Mouse (Mus musculus) spleen, embryonic (tissue): ENCODE results near the gene Plxna1.

ENCODE experiments used
- CTCF ChIA-PET: fragments of 350-600 bp; sonication (Branson Sonifier 250); formaldehyde crosslinking; loops from one replicate; lab custom pipeline; 2022; lab: Charles Lee

Plxna1 gene

GRCm38 (mm10) chr6:89333964-89334702 lies 28.3 kb downstream of the Plxna1 start:
- CTCF ChIA-PET, result no interaction called here

- CTCF ChIA-PET, result no interaction called here
Observed at GRCm38 (mm10) chr6:89330957-89331356, 31.5 kb downstream of the Plxna1 start.

DNA sequence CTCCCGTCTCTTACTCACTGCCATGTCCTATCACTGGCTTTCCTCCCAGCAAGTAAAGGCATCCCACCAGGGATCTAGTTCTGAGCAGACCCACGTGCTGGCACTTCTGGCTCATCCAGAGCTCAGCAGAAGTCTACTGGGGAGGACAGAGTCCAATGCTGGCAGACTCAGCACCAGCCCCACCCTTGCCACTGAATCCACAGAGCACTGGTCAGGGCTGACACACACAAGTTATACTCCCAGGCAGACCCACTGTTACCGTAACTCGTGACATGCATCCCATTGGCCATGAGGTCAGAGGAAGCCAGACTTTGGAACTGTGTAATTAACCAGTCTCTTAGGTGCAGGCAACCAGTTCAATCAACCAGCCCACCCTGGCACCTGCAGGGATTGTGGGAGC lies 33.8 kb downstream of the Plxna1 start:
- CTCF ChIA-PET, result no interaction called here

- CTCF ChIA-PET, result interaction anchor here (0.6 kb wide), 1 partner anchor 156 kb away, joined by 3 read pairs; no protein-coding TSS in a partner anchor
Observed at GRCm38 (mm10) chr6:89327746-89328491, 34.5 kb downstream of the Plxna1 start.

DNA sequence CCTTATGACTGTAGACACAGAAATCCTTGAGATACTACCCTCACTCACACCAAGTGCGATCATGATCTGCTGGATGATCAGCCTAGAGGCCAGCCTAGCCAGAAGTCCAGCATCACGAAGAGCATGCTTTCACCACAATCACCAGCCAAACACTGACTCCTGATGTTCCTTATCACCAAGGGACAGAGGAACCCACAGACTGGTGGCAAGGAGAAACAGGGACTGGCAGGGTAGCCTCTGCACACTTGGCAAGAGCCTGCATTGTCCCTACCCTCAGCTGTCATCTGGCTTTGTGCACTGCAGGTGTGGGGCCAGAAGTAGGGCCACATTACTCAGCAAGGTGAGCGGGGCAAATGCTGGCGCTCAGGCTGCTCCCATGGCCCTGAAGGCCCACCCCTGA lies 37.6 kb downstream of the Plxna1 start:
- CTCF ChIA-PET, result no interaction called here

- CTCF ChIA-PET, result interaction anchor here (0.7 kb wide), 1 partner anchor 55 kb away, joined by 4 read pairs; no protein-coding TSS in a partner anchor
Observed at GRCm38 (mm10) chr6:89315263-89315662, 47.2 kb downstream of the Plxna1 start.

DNA sequence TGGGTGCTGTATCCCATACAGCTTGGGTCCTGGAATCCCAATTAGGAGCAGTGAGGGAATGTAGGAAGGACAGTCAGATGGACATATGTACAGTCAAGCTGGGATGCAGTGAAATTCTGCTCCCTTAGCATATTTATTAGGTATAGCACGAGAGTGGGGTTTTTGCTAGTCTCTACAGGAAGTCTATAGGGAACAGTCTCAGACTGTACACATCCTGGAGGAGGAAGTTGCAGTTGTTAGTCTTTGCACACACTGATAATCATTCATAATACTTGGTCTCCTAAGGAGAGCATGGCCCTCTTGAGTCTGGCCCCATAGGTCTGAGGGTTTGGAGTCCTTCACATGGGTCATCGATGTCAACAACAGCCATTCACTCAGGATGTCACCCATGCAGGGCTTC lies 50.9 kb downstream of the Plxna1 start:
- CTCF ChIA-PET, result no interaction called here

- CTCF ChIA-PET, result no interaction called here
Observed at GRCm38 (mm10) chr6:89310236-89310635, 52.2 kb downstream of the Plxna1 start.

- CTCF ChIA-PET, result no interaction called here
Observed at GRCm38 (mm10) chr6:89308213-89308973, 54.0 kb downstream of the Plxna1 start.

GRCm38 (mm10) chr6:89304375-89305058 lies 57.9 kb downstream of the Plxna1 start:
- CTCF ChIA-PET, result no interaction called here

DNA sequence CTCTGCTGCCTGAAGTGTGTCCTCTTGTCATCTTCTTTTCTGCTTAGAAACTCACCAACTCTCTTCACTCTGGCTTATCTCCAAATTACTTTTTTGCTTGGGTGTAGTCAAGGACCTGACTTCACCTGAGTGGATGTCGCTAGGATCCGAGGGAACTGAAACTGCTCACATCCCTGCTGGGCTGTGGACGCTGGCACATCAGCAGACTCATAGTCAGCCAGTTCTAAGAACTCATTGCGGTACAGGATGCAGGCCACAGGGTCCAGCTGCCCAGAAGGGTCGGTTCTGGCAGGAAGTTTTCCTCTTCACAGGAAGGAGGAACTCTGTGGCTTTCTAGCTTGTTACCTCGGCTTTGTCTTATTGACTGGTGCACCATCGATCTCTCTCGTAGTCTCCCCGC lies 62.6 kb downstream of the Plxna1 start:
- CTCF ChIA-PET, result no interaction called here

- CTCF ChIA-PET, result no interaction called here
Observed at GRCm38 (mm10) chr6:89296909-89297695, 65.3 kb downstream of the Plxna1 start.

GRCm38 (mm10) chr6:89296001-89296709 lies 66.3 kb downstream of the Plxna1 start:
- CTCF ChIA-PET, result no interaction called here

- CTCF ChIA-PET, result no interaction called here
Observed at GRCm38 (mm10) chr6:89294621-89295020, 67.8 kb downstream of the Plxna1 start.

DNA sequence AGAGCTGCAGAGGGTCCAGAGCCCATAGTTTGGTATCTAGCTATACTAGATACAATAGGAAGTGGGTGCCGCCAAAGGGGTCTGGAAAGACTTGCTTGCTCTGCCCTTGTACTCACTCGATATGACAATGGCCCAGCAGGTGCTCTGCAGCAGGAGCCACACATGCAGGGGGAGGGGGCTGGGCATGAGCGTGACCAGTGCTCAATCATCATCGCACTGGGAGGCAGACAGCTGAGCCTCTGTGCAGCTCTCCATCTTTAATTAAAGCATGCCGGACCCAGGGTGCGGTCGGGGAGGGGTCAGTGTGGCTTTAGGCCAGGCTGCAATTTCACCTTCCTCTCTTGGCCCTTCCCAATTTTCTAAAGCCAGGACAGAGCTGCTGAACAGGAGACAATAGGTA lies 70.9 kb downstream of the Plxna1 start:
- CTCF ChIA-PET, result no interaction called here

- CTCF ChIA-PET, result no interaction called here
Observed at GRCm38 (mm10) chr6:89288156-89288555, 74.3 kb downstream of the Plxna1 start.

GRCm38 (mm10) chr6:89286700-89287428 lies 75.6 kb downstream of the Plxna1 start:
- CTCF ChIA-PET, result no interaction called here

DNA sequence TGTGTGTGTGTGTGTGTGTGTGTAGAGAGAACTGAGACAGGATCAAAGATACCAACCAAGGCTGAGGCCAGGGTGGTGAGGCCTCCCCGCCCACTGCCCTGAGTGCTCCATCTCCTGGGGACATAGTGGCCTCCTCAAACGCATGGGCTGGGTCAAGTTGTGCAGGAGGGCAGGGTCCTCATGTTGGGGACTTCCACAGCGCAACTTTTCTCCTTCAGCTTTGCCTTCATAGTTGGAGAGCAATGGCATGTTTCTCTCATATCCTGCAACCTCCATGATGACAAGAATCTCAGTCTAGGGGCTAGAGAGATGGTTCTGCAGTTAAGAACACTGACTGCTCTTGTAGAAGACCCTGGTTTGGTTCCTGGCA lies 76.1 kb downstream of the Plxna1 start:
- CTCF ChIA-PET, result no interaction called here

DNA sequence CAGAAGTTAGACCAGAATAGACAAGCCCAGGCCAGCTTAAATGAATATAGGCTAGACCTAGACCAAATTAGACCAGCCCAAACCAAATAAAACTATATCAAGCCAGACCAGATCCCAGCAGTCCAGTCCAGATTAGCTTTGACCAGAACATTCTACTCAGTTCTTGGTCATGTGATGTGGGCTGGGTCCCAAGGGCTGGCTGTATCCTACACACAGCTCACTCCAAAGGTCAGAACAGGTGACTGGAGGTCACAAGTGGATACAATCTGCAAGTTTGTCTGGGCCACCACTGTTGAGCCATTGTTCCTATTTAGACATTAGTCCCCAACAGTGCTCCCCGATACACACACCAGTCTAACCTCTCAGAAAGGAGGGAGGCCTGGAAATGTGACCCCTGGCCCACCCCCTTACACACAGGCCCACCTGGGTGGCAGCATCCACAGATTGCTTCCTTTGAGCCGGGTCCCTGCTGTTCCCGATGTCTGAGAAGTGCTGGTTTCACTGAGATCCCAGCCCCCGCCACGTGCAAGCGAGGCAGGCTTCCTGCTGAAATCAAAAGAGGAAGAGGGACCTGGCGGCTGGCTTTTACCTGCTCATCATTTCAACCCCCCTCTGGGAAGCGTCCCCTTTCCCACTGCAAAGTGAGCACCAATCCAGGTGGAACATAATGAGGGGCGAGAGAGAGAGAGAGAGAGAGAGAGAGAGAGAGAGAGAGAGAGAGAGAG lies 76.7 kb downstream of the Plxna1 start:
- CTCF ChIA-PET, result no interaction called here
